Mouse (Mus musculus): ENCODE data around the gene Adat3. TPM values are rescaled to one million over a fixed set of nuclear protein-coding genes. Genes with fewer than 3 reads are reported as not detected.
"Not testable (repeated sequence)": the region's sequence is repeated elsewhere in the genome, so short reads cannot be mapped to it uniquely, and the experiment has no call there.

The Adat3 gene
- total RNA-seq, 1 experiment from 2014 or later = 4.9 TPM

GRCm38 (mm10) chr10:80610116-80610785 lies 7.6 kb downstream of the Adat3 start:
- no peak for DNase-seq

GRCm38 (mm10) chr10:80611024-80611423 lies 8.3 kb downstream of the Adat3 start:
- peak; percentile 73 for DNase-seq

DNA sequence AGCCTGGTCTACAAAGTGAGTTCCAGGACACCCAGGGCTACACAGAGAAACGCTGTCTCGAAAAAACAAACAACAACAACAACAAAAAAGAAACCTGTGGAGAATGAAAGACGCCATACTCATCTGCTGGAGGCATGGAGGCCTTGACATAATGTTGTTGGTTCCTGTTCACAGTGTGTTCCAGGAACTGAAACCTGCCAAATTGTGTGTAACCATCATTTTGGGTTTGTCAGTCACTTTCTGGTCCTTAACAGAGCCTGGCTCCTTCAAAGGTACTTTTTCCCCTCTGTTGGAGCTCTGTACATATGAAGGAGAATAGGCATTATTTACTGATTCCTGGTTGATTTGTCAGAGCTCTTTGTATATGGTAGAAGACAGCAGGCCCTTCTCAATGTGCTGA lies 9.2 kb downstream of the Adat3 start:
- no peak for DNase-seq

DNA sequence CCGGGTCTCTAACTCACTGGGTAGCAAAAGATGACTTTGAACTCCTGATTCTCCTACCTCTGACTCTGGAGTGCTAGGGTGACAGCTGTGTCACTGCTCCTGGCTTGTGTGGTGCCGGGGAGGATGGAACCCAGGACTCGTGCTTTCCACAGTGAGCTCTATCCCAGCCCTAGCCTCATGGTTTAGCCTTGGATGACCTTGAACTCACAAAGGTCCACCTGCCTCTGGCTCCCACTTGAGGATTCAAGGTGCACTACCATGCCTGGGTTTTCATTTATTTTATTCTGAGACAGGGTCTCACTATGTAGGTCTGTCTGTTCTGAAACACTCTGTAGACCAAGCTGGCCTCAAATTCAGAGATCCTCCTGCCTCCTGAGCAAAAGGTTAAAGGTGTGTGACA lies 11.1 kb downstream of the Adat3 start:
- DNase-seq = no peak

- no peak for DNase-seq
Measured at GRCm38 (mm10) chr10:80614351-80614750, 11.7 kb downstream of the Adat3 start.

- DNase-seq = peak; percentile 72
Measured at GRCm38 (mm10) chr10:80618181-80618580, 15.5 kb downstream of the Adat3 start.

DNA sequence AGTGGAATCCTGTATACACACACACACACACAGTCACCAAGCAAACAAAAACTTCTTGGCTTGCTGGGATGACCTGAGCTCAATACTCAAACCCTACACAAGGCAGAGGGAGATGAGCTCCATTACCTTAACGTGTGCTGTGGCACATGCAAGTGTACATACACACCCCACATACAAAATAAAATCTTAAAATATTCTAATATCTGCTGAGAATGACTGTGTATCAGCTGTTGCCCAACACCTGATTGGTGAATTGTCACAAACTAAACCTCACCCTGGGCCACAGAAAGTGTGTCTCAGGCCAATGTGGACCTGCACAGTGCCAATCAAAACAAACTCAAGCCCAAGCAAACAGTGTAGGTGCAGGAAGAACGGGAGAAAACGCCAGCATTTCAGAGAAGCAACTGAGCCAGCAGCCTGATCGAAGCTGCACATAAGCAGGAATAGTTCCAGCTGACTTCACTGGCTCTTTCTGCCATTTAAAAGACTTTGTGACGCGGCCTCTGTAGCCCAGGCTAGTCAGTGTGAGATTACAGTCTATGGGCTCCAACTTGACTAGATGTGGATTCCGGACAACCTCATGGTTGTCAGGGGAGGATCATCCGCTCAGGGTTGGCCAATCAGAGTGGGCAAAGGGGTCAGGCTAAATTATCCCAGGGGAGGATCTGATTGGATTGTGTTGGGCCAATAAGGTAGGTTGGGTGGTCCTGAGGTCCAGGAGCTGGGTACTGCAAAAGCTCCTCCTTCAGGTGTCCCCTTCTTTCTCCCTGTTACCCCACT lies 17.0 kb downstream of the Adat3 start:
- DNase-seq = no peak

DNA sequence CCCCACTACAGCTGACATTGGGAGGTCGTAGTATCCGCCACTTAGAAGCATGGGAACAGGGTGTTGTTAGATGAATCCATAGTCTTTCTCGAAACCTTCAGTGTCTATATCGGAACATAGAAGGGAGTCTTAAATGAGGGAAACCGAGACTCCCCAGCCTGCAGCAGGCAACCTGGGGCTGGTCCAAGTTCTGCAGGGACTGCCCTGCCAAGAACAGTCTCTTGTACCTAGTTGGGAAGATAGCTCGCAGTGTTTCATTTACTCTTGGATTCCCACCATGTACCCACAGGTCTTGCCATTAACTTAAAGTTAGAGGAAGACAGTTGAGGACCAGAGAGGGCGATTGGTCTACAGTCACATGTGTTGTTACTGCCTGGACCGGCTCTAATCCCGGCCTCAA lies 17.7 kb downstream of the Adat3 start:
- DNase-seq = no peak

- no peak for DNase-seq
Measured at GRCm38 (mm10) chr10:80620796-80621689, 18.4 kb downstream of the Adat3 start.

GRCm38 (mm10) chr10:80621690-80621939 lies 18.9 kb downstream of the Adat3 start:
- no peak for DNase-seq

GRCm38 (mm10) chr10:80621940-80622660 lies 19.4 kb downstream of the Adat3 start:
- DNase-seq = peak; percentile 99

DNA sequence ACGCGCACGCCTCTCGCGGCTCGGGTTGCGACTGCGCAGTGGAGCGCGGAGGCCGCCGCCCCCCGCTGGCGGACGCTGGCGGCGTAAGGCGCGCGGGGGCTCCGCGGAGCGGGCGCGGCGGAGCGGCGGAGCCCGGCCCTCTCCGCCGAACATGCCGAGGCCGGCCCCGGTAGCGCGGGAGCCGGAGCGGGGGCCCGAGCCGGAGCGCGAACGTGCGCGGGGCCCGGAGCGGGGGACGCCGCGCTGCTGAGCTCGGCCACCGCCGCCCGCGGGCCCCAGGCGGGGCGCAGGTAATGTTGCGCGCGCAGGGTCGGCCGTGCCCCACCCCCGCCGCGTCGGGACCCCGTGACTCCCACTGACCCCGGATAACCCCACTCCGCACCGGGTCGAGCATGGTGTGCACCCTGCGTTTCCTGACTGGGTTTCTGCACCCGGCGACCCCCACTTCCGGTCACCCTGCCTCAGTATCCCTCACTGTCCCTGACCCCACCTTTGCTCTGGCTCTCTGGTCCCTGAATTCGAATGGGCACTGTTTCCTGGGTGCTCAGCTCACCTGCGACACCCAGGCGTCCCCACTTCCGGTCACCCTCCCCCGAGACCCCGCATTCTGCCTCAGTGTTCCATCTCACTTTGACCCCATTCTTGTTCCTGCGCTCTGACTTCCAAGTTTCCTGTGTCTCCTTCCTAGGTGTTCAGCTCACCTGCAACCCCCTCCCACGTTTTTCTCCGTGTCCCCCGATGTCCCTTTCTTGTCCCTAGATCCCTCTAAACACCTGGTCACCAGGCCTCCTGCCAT lies 20.2 kb downstream of the Adat3 start, which contains the start of gene Csnk1g2:
TSS of gene Csnk1g2 (plus strand) at position 178 of the 796 bp plus-strand sequence.
- peak; percentile 77 for DNase-seq

DNA sequence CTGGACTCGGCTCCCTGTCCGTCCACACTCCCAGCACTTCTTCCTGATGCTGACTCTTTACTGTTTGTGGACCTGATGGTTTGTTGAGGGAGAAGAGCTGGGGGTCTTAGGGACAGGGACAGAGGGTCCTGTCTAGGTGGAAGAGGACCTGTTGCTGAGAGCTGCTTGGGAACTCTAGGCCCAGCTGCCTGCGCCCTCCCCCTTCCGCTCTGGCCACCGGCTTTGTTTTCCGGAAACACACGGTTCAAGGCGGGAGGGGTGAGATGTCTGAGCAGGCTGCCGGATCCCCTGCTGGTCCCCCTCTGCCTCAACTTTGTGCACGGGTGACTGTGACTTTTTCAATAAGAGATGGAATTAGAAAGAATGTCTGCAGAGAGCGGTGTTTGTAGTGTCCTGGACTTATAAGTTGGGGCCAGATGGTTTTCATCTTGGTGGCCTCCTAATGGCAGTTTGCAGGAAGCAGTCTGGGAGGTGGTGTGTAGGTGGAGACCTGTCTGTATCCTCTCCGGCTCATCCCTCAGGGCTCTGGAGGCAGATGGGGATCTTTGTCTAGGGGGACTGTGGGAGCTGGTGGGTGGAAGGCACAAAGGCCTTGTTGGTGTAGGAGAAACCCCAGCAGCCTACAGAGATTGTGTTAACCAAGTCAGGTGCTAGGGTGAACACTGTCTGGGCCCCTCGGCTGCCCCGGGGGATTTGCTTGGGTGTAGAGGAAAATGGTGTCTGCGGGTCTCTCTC lies 20.9 kb downstream of the Adat3 start:
- peak; percentile 83 for DNase-seq

- DNase-seq = no peak
Measured at GRCm38 (mm10) chr10:80625764-80626163, 23.1 kb downstream of the Adat3 start.

DNA sequence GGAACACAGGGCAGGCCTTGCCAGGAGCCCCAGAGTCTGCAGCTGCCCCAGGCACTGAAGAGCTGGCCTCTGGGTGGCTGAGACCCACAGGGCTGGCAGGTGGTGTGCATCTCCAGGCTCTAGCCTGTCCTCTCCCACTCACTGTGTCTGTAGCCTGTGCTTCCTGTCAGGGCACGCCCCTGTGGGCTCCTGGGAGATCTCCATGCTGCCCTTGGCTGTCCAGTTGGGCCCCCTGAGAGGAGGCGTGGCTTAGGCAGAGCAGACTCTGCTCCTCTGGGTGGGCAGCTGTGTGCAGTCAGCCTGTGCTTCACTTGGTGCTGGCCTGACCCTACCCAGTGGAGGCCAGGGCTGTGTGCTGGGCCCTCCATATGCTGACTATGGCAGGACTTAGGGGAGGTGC lies 25.0 kb downstream of the Adat3 start:
- peak; percentile 65 for DNase-seq

DNA sequence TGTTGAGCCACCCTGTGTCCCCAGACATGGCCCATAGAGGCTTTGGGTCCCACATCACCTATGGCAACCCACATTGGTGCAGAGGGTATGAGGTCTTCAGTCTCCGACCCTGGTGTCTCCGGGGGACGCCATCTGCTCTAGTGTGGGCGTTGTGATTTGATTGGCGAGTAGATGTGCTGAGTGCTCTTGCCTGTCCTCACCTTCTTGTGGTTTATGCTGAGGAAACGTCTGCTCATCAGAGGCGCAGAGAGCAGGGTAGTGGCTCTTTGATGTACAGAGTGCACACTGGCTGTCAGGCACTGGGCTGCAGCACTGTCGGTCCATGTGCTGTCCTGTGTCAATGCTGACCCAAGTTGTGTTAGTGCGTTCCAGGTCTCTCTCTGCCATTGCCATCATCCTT lies 26.2 kb downstream of the Adat3 start:
- no peak for DNase-seq

DNA sequence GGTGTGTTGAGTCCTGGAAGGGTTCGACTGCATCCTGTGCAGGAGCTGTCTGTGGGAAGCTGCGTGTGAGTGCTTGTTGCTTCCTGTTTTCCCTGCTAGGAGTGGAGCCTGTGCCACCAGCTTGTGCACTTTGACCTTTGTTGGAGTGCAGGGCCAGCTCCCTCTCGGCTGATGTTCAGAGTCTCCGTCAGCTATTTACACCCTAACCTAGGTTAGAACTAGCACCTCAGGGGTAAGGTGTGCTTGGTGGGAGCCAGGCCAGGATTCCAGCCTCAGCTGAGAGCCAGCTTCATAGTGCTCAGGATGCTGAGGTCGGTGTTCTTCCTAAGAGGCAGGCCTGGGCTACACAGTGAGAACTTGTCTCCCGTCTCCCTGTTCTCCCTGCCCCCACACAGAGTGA lies 32.7 kb downstream of the Adat3 start:
- no peak for DNase-seq

DNA sequence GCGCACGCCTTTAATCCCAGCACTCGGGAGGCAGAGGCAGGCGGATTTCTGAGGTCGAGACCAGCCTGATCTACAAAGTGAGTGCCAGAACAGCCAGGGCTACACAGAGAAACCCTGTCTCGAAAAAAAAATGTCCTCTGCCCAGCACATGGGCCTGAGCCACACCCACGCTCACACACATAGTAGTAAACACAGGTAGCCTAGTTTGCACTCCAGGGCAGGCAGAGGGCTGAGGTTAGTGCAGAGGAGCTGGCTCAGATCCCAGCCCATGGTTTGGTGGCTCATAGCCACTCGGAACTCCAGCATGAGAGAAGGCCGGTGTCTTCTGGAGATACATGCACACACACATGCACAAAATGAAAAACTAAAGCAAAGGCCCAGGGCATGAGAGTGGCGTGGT lies 44.3 kb downstream of the Adat3 start:
- DNase-seq = no peak

DNA sequence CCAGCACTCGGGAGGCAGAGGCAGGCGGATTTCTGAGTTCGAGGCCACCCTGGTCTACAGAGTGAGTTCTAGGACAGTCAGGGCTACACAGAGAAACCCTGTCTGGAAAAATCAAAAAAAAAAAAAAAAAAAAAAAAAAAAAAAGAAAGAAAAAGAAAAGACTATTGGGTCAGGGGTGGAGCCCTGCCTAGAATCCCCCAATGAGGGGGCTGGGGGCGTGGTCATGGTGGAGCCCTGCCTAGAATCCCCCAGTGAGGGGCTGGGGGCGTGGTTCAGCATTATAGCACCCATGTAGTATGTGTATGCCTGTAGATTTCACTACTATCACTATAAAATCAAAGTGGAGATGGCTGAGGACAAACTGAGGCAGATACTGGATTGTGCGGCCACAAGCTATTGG lies 47.2 kb downstream of the Adat3 start:
- not testable (repeated sequence) for DNase-seq

DNA sequence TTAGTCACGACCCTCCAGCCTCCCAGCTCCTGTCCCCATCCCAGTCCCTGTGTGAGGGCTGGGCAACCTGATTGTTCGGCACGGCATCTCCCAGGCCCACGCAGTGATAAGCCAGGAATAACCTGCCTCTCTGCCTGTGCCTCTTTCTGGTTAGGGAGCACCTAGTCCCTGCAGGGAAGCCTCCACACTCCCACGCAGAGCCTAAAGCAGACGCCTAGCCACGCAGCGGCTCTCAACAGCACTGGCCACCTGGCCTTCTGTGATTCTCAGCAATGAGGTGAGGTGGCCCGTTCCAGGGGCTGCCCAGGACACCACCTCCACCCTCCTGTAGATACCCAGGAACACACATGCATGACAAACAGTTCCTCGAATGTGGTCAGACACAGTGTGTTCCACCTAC lies 47.7 kb downstream of the Adat3 start:
- no peak for DNase-seq

All from adrenal gland, postnatal 14 days (tissue).